Mouse (Mus musculus) heart, postnatal 0 days (tissue): ENCODE measurements at regions not wholly inside any gene's neighbourhood (a gene's known extent, or its start where the extent isn't known, plus 50 kb on each side); places are given as distances from the start of the nearest gene placed in this dataset.

Source experiments
- CTCF ChIP-seq: IDR thresholded peaks from 2 replicates; pipeline ENCODE4 v1.5.1; 2016; ENCODE audit warnings: antibody characterized with exemption, control low read depth, low read depth
- EP300 ChIP-seq: IDR thresholded peaks from 2 replicates; pipeline ENCODE4 v1.6.1; 2016; ENCODE audit warnings: antibody characterized with exemption, low read depth

DNA sequence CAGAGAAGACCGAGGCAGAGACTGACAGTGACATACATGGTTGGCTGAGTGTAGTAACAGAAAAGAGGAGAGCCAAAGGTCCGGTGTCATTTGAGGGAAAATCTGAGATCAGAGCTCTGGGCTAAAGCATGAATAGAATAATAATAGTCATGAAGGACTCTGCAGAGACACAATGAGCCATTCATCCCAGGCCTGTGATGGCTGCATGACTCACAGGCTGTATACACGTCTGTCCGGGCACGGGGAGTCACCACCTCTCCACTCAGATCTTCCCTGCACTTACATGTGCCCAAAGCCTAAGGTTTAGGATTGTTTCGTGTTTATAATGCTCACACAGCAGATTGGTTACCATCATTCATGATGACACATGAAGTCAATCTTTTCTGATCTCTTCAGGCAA lies 246.2 kb upstream of the Jmjd1c start:
- no peak for TF ChIP-seq CTCF
- no peak for TF ChIP-seq EP300
